Mouse (Mus musculus) MEL (cell line): ENCODE measurements around the gene Map3k4.

Experiments used
- EP300 ChIP-seq, 2 experiments: IDR thresholded peaks; 2 replicates each; pipeline ENCODE4 v1.6.1; 2011; ENCODE audit warnings: improper control_type of control experiment in 2 of 2, low read length in 2 of 2, low read depth in 1 of 2, mild to moderate bottlenecking in 1 of 2
- KAT2A ChIP-seq: conservative IDR thresholded peaks from 2 replicates; pipeline ENCODE4 v1.6.1; 2012; ENCODE audit warnings: low read depth, low read length, improper control_type of control experiment, inconsistent platforms
- MAFK ChIP-seq: IDR thresholded peaks from 2 replicates; pipeline ENCODE4 v1.6.1; 2011; ENCODE audit warnings: low read depth, mild to moderate bottlenecking, low read length, improper control_type of control experiment, borderline replicate concordance
- MEF2A ChIP-seq: IDR thresholded peaks from 2 replicates; pipeline ENCODE4 v1.6.1; 2014; ENCODE audit warnings: low read depth, mild to moderate bottlenecking, inconsistent platforms, low read length, improper control_type of control experiment; ENCODE audit not compliant: poor library complexity, insufficient replicate concordance, severe bottlenecking; ENCODE audit errors: extremely low read depth
- NELFE ChIP-seq: IDR thresholded peaks from 2 replicates; pipeline ENCODE4 v1.6.1; 2011; ENCODE audit warnings: low read depth, low read length, improper control_type of control experiment
- POLR2A ChIP-seq, 2 experiments: IDR thresholded peaks; 2 replicates each; pipeline ENCODE4 v1.6.1; 2011 to 2012; ENCODE audit warnings: low read length in 2 of 2, mild to moderate bottlenecking in 2 of 2, control low read depth in 1 of 2, improper control_type of control experiment in 1 of 2, low read depth in 1 of 2, moderate library complexity in 1 of 2; ENCODE audit not compliant: control insufficient read depth in 1 of 2, insufficient read depth in 1 of 2, poor library complexity in 1 of 2
- POLR2AphosphoS2 ChIP-seq: IDR thresholded peaks from 2 replicates; pipeline ENCODE4 v1.6.1; 2011; ENCODE audit warnings: low read length, improper control_type of control experiment
- TCF12 ChIP-seq: IDR thresholded peaks from 2 replicates; pipeline ENCODE4 v1.6.1; 2014; ENCODE audit warnings: low read depth, mild to moderate bottlenecking, inconsistent platforms, low read length, improper control_type of control experiment, moderate library complexity
- UBTF ChIP-seq: IDR thresholded peaks from 2 replicates; pipeline ENCODE4 v1.6.1; 2012; ENCODE audit warnings: low read depth, mild to moderate bottlenecking, inconsistent platforms, low read length, improper control_type of control experiment, moderate library complexity, borderline replicate concordance; ENCODE audit not compliant: insufficient read depth

- TF ChIP-seq UBTF (no peak), NELFE (no peak), POLR2AphosphoS2 (no peak), MAFK (no peak), TCF12 (no peak), EP300 (IDR thresholded peaks at IDR 0.05; ENCODE audit: low read depth in 1 of 2, low read length in 2 of 2) (no peak), POLR2A (IDR thresholded peaks at IDR 0.05; ENCODE audit: control insufficient read depth in 1 of 2, insufficient read depth in 1 of 2, low read depth in 1 of 2, low read length in 2 of 2, poor library complexity in 1 of 2) (no peak), MEF2A (no peak), KAT2A (no peak)
Measured at GRCm38 (mm10) chr17:12230167-12230566, 88.4 kb downstream of the Map3k4 start.
